Mouse (Mus musculus): ENCODE data around the gene Arg2. TPM values are rescaled to one million over a fixed set of nuclear protein-coding genes. Genes with fewer than 3 reads are reported as not detected.

Arg2 gene
- total and polyA plus RNA-seq, 3 experiments = not detected

DNA sequence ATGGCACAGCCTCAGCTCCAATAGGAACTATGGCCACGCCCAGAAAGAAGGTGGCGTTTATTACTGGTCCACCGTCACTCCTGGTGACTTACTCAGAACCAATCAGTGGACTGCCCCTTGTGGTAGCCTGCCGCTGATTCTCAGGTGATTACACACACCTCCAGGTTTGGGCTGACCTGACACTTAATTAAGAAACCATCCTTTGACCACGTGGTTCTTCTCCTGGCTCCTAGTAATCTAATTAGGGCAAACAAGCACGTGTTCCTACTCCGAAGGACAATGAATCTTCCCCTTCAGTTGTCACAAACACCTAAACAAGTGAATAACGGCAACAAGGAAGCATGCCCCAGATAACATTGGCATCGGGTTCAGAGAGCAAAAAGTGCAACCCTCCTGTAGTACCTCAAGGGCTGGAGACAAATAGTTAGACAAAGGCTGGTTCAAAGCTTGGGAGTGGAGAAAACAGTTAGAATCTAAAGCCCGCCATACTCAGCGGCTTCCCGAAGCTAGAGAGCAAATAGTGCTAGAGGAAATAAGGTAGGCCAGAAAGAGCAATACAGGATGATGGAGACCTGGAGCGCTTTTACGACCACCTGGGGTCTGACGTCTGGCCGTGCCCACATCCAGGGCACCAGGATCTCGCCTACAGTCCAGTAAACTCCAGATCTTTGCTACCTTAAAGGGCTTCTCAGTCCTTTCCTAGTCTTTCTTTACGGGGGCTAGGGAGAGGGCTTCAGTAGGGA, 60.5 kb downstream of the Arg2 start:
- peak overlapping the region; percentile 14 for H3K27ac ChIP-seq (ENCODE audit: control insufficient read depth, low read depth, low read length)
- no peaks in the 10 kb centered on the region for H3K27me3 ChIP-seq (ENCODE audit: control insufficient read depth in 1 of 2, insufficient read depth in 2 of 2, low read length in 2 of 2)
- peak overlapping the region; percentile 73 to 97 for H3K4me3 ChIP-seq (ENCODE audit: control insufficient read depth in 1 of 2, insufficient read depth in 1 of 2, low read depth in 2 of 2, low read length in 2 of 2)
- H3K9ac ChIP-seq (ENCODE audit: control insufficient read depth, low read depth, low read length, poor library complexity, severe bottlenecking) = peak overlapping the region; percentile 66
- H3K4me1 ChIP-seq (ENCODE audit: control insufficient read depth in 1 of 2, insufficient read depth in 2 of 2, low read length in 2 of 2) = peaks cover 0 to 9% of the 10 kb centered on the region in 2 experiments; a peak in 3 of 4 replicates
- H3K36me3 ChIP-seq (ENCODE audit: control insufficient read depth in 1 of 2, insufficient read depth in 2 of 2, low read length in 2 of 2) = peaks cover 6 to 8% of the 10 kb centered on the region in 2 experiments
- no peaks in the 10 kb centered on the region; the same call in 1 of the 2 replicates for H3K79me2 ChIP-seq (ENCODE audit: control insufficient read depth, insufficient read depth, low read length, poor library complexity)
- DNase-seq (ENCODE audit: low read depth, low spot score) = peak; percentile 94
- H3K9me3 ChIP-seq (replicated peaks; ENCODE audit: insufficient read depth, low read length) = no peaks in the 10 kb centered on the region
- TF ChIP-seq GABPA (IDR thresholded peaks at IDR 0.05; ENCODE audit: low read depth, low read length) (no peak), CHD1 (IDR thresholded peaks at IDR 0.05; ENCODE audit: low read depth, low read length) (0 out of 2 replicates have a peak, but pooled peaks have one; percentile 2), MYB (IDR thresholded peaks at IDR 0.05; ENCODE audit: low read depth, low read length) (peak; percentile 39), UBTF (IDR thresholded peaks at IDR 0.05; ENCODE audit: borderline replicate concordance, insufficient read depth, low read depth, low read length) (no peak), JUND (IDR thresholded peaks at IDR 0.05; ENCODE audit: low read depth, low read length) (no peak), POLR2AphosphoS5 (IDR thresholded peaks at IDR 0.05; ENCODE audit: borderline replicate concordance, low read depth, low read length) (no peak), MEF2A (IDR thresholded peaks at IDR 0.05; ENCODE audit: extremely low read depth, insufficient replicate concordance, low read depth, low read length, poor library complexity, severe bottlenecking) (no peak), SIN3A (IDR thresholded peaks at IDR 0.05; ENCODE audit: low read length) (peak; percentile 93), MAX (IDR thresholded peaks at IDR 0.05; ENCODE audit: low read length) (peak; percentile 99), POLR2A (IDR thresholded peaks at IDR 0.05; ENCODE audit: control insufficient read depth in 1 of 2, insufficient read depth in 1 of 2, low read depth in 1 of 2, low read length in 2 of 2, poor library complexity in 1 of 2) (peak in 1 of 2 experiments; percentile 37; a peak in 2 of 4 replicates), MAFK (IDR thresholded peaks at IDR 0.05; ENCODE audit: borderline replicate concordance, low read depth, low read length) (no peak), RAD21 (IDR thresholded peaks at IDR 0.05; ENCODE audit: low read depth, low read length) (no peak), CHD2 (IDR thresholded peaks at IDR 0.05; ENCODE audit: low read length) (no peak), BHLHE40 (IDR thresholded peaks at IDR 0.05; ENCODE audit: borderline replicate concordance, low read depth, low read length) (no peak; the same call in 1 of the 2 replicates), POLR2AphosphoS2 (IDR thresholded peaks at IDR 0.05; ENCODE audit: low read length) (no peak), ETS1 (IDR thresholded peaks at IDR 0.05; ENCODE audit: low read depth, low read length) (0 out of 2 replicates have a peak, but pooled peaks have one; percentile 30), ELF1 (IDR thresholded peaks at IDR 0.05; ENCODE audit: low read depth, low read length) (peak; percentile 45; the same call in 1 of the 2 replicates), USF2 (IDR thresholded peaks at IDR 0.05; ENCODE audit: borderline replicate concordance in 1 of 2, insufficient read depth in 1 of 2, low read depth in 1 of 2, low read length in 2 of 2) (0 out of 4 replicates have a peak, but pooled peaks of 1 of the 2 experiments have one; percentile 36), RCOR1 (IDR thresholded peaks at IDR 0.05; ENCODE audit: low read depth, low read length) (no peak), NRF1 (IDR thresholded peaks at IDR 0.05; ENCODE audit: insufficient read depth, low read depth, low read length, poor library complexity, severe bottlenecking) (no peak), MAZ (IDR thresholded peaks at IDR 0.05; ENCODE audit: low read depth, low read length) (no peak), USF1 (IDR thresholded peaks at IDR 0.05; ENCODE audit: low read depth, low read length) (peak; percentile 72), SMC3 (IDR thresholded peaks at IDR 0.05; ENCODE audit: low read depth, low read length) (no peak), KAT2A (conservative IDR thresholded peaks at IDR 0.05; ENCODE audit: low read depth, low read length) (peak; percentile 16; the same call in 1 of the 2 replicates), TAL1 (IDR thresholded peaks at IDR 0.05; ENCODE audit: low read length) (no peak), ZKSCAN1 (IDR thresholded peaks at IDR 0.05; ENCODE audit: low read depth, low read length) (no peak), ZNF384 (IDR thresholded peaks at IDR 0.05; ENCODE audit: low read depth, low read length) (no peak), MYC (IDR thresholded peaks at IDR 0.05; ENCODE audit: low read depth, low read length) (peak; percentile 85), ZC3H11A (IDR thresholded peaks at IDR 0.05; ENCODE audit: low read depth, low read length) (no peak), HCFC1 (IDR thresholded peaks at IDR 0.05; ENCODE audit: low read depth, low read length) (no peak), NELFE (IDR thresholded peaks at IDR 0.05; ENCODE audit: low read depth, low read length) (peak; percentile 57), EP300 (IDR thresholded peaks at IDR 0.05; ENCODE audit: low read depth in 1 of 2, low read length in 2 of 2) (peak in 1 of 2 experiments; percentile 12; a peak in 1 of 4 replicates), E2F4 (IDR thresholded peaks at IDR 0.05; ENCODE audit: borderline replicate concordance, low read depth, low read length) (no peak), ZMIZ1 (IDR thresholded peaks at IDR 0.05; ENCODE audit: low read depth, low read length) (no peak), TCF12 (IDR thresholded peaks at IDR 0.05; ENCODE audit: low read depth, low read length) (no peak)

Measured in MEL (cell line).